Mouse (Mus musculus): Measurements from ENCODE around the gene Mrps30.

DNA sequence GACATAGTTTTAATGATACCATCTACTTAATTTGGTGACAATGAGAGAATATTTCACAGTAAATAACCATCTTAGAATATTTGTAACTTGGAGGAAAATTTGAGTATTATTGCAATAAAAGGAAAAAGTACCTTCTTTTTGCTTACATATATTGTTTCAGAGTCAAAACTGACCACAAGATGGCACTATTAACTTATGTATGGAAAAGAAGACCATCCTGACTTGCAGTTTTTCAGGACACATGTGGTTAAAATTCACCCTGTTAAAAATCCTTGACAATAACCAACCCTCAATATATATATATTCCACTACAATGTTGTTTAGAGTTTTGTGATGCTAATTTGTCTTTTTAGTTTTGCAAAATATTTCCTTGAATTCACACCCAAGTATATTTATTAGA, 16.5 kb upstream of the Mrps30 start:
- no peak for TF ChIP-seq CTCF (IDR thresholded peaks at IDR 0.05; ENCODE audit: low read depth, low read length)
- no peak for TF ChIP-seq GATA2 (IDR thresholded peaks at IDR 0.05; ENCODE audit: borderline replicate concordance, low read depth, low read length)
- TF ChIP-seq POLR2AphosphoS5 (IDR thresholded peaks at IDR 0.05; ENCODE audit: insufficient replicate concordance, low read depth, low read length) = no peak
- no peak for TF ChIP-seq TAL1 (conservative IDR thresholded peaks at IDR 0.05; ENCODE audit: low read depth, low read length)
